Mouse (Mus musculus) layer of hippocampus, postnatal 14 days (tissue): Measurements from ENCODE around the gene Trank1. TPM values are rescaled to one million over a fixed set of nuclear protein-coding genes. Genes with fewer than 3 reads are reported as not detected.

Source experiments
- DNase-seq, 2 experiments: peaks; one replicate each; pipeline ENCODE4 v3.0.0; 2021 to 2022; ENCODE audit warnings: low spot score in 2 of 2, mixed read lengths in 1 of 2
- total RNA-seq, 2 experiments: library from RNA; stranded (reverse); gene quantifications; 2 replicates each; pipeline ENCODE4 v1.2.3; 2021

Trank1 gene
- total RNA-seq, 2 experiments from 2014 or later: 112 to 139 TPM

DNA sequence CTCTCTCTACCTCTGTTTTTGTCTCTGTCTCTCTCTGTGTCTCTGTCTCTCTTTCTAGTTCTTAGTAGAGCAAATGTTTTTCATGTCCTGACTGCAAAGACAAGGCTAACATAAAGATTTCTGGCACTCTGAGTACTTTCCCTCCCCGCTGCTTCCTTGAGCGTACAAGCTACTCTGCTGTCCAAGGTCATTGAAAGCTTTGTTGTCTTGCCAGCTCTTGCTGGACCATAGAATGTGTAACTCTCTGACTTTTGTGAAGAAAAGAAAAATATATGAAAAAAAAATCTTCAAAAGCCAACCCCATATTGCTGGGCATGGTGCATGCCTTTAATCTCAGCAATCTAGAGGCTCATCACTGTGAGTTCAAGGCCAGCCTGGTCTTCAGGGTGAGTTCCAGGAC is 12.9 kb upstream of the Trank1 start:
- no peak for DNase-seq

DNA sequence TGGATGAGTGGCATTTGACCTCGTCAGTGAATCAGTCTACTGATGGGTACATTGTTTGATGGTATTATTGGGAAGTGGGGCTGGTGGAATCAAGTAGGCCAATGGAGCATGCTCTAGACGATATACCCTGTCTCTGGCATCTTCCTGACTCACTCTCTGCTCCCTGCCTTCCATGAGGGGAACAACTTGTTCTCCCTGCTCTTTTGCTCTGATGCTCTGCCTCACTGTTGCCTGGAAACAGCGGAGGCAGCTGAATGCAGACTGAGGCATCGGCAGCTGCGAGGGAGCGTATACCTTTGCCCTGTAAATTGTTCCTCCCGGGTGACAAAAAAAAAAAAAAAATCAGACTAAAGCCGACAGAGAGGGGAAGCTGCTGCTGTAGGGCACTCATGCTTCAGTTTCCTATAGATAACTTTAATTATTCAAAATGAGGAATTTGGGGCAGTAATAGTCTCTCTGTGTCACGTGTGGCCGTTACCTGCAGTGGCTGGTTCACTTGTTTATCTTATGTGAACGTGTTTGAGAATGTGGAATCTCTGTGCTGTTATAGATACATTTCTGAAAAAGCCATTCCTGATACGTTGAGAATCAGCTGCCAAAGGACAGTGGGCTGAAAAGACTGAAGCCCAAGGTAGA is 9.2 kb upstream of the Trank1 start:
- DNase-seq: no peak

DNA sequence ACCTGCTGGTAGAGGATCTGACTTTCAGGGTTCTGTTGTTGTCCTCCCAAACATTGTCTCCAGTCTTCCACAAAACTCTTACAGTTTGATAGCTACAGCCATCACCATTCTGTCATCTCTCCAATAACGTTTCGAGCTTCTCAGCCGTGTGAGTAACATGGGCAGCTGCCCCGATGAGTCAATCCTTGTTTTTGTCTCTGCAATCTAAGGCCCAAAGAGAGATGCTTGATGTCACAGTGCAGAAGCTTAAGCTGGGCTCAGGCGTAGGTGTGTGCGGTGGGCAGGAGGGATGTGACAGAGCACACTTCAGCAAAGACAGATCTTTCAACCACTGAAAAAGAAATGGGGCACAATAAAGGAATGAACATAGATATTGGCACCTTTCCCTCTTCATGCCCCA is 7.5 kb upstream of the Trank1 start:
- DNase-seq: no peak

DNA sequence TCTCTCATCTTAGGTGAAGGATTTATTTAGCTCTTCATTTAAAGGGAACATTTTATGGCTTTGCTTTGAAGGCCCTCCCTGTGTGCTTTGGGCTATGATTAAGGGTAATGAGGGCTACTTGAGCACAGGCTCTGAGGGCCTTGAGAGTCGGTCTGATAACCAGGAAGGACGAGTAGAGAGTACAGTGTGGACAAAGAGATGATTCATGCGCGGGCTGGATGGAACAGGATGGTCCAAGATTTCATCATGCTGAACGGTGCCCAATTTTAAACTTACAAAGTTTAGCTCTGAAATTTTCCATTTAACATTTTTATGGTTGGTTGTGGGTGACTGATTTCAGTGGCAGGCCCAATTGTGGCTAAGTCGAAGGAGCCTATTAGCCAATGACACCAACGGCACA is 5.4 kb upstream of the Trank1 start:
- DNase-seq: no peak

DNA sequence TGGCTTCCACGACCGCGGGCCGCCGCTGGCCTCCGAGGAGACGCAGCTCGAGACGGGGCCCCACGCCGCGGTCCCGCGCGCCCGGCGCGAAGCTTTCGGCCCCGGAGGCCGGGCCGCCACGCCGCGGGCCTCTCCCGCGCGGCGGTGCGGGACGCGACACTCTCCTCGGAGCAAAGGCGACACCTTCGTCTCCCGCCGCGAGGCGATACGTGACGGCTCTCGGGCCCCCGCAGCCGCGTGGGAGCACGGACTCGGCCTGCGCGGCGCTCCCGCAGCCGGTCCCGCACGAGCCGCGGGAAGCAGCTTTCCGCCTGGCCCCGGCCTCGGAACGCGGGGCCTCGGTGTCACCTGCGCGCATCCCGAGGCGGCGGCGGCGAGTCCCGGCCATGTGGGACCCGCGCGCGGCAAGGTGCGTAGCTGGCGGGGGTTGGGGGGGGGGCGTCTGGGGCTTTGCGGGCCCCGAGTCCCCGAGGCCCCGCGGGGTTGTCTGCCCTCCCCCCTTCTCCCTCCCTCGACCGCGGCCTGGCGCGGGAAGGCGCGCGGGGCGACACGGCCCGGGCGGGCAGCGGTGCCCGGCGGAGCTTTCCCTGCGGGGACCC is 403 bp downstream of the Trank1 start:
- DNase-seq: peak in 1 of 2 experiments; percentile 27

DNA sequence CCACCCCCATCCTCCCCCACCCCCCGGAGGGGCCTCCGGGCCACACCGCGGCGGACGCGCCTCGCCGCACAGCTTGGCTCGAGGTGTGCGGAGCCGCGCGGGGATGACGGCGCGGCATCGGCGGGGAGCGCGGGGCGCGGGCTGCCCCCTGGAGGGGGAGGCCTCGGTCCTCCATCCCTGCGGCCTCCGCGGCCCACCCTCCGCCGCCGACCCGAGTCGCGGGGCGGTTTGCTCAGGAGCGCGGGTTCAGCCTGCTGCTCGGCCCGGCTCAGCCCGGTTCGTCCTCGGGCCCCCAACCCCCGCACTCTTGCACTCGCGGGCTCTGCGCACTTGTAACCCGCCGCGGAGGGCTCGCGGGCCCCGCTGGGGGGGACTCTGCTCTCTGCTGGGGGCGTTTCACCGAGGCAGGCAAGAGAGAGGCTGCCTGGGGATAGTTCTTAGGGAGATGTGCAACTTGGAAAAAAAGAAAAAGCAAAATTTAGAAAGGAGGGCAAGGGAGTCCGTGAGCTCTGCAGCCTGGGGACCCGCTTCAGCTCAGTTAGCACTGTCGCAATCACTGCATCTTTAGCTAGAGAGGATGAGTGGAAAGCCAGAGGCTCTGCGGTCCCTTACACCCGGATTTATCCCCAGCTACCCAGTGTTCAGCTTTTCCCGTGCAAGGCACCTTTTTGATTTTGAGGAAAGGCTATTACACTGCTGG is 1.1 kb downstream of the Trank1 start:
- DNase-seq: no peak

DNA sequence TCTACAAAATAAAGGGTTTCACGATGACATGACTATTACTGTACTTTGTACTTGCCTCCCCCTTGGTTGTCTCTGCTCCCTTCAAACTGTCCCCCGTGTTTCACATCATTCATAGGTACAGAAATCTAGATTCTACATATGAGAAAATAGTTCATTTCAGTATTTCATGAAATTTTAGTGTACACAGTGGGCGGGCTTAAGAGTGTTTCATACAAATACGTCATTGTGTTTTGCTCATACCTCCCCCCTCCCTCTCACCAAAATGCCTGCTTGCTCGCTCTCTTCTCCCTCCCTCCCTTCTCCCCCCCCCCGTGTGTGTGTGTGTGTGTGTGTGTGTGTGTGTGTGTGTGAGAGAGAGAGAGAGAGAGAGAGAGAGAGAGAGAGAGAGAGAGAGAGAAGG is 1.8 kb downstream of the Trank1 start:
- no peak for DNase-seq

DNA sequence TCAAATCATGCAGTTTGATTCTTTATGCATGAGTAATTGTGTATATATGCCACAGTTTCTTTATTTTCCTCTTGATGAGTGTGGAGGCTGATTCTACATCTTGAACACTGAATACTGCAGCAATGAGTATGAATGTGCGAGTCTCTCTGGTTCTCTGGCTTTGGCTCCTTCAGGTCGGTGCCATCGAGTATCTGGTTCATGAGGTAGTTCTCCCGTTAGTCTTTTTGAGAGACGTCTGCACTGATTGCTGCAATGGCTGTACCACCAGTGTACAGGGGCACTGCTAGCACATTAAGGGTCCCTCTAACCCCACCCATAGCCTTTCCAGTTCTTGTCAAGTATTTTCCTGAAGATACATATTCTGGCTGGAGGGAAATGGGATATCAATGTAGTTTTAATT is 2.3 kb downstream of the Trank1 start:
- no peak for DNase-seq

DNA sequence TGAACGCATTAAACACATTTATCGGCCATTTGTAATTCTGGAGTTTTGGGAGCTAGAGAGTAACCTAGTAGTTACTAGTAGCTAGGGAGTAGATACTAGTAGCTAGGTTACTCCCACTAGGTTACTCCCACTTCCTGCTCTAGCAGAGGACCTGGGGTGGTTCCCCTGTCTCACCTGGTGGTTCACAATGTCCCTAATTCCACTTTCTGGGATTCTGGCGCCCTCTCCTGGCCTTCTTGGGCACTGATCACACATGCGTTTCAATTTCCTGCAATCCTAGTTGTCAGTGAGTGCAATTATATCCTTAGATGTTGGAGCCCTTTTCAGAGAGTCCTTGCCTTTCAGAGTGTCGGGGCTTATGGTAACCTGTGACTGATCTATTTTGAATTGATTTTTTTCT is 2.7 kb downstream of the Trank1 start:
- peak; percentile 58 to 71 for DNase-seq

DNA sequence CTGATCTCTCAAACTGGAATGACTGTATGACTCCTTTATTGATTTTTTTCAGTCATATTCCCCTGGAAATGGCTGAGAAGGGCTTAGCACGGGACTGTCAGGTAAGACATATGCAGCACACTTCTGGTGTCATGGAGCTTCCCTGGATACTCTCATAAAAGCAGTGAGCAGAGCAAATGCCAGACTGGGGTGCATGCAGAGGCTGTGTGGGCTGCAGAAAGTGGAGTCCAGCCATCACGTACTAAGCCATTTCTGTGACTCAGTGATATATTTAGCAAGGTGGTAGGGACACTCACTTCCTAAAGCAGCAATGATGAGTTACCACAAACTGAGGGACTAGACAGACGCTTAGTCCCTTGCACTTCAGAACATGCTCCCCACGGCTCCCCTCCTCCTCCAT is 9.4 kb downstream of the Trank1 start:
- DNase-seq: no peak

DNA sequence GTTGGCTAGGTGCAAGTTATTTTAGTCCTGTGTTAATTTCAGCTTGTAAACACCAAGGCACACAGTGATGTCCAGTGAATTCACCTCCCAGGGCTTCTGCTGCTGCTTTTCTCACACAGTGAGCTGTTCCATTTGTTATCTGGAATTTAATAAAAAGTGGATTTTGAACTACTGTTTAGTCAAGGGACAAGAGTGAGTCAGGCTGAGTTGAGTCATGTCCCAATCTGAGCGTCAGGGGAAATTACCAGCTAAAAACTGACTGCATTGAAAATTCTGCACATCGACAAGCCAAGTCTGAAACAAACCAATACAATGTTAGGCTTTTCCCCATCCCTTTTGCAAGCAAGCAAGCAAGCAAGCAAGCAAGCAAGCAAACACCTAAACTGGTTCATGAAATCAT is 13.3 kb downstream of the Trank1 start:
- no peak for DNase-seq

DNA sequence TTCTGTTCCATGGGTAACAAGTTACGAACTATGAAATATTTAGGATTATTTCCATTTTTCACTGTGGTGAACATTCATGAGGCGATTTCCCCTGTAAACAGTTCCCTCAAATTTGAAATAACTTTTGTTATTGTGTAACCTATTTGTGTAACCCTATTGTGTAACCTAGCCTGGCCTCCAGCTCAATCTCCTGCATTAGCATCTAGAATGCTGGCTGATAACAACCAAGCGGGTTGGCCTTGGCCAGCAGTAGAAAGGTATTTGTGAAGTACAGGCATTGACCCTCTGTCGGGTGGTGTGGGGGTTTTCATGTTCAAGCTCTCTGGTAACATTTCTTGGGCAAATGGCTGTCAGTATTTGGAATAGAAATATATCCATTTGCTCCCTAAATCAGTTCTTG is 18.3 kb downstream of the Trank1 start:
- DNase-seq: no peak

DNA sequence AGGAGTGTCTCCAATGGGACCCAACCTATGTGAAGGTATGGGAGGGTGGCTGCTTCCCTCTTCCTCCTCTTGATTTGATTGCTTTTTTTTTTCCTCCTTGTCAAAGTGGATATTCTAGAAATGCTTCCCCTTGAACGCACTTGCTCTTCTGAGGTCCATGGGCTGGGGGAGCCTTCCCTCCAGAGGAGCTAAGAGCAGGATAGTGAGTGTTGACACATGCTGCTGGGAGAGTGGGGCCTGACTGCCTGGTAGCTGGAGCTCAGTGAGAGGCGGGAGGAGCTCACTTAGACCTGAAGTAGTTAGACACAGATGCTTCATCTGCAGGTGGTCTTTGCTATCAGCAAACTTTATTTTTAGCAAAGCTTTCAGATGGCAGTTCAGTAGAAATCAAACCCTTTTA is 22.3 kb downstream of the Trank1 start:
- no peak for DNase-seq

DNA sequence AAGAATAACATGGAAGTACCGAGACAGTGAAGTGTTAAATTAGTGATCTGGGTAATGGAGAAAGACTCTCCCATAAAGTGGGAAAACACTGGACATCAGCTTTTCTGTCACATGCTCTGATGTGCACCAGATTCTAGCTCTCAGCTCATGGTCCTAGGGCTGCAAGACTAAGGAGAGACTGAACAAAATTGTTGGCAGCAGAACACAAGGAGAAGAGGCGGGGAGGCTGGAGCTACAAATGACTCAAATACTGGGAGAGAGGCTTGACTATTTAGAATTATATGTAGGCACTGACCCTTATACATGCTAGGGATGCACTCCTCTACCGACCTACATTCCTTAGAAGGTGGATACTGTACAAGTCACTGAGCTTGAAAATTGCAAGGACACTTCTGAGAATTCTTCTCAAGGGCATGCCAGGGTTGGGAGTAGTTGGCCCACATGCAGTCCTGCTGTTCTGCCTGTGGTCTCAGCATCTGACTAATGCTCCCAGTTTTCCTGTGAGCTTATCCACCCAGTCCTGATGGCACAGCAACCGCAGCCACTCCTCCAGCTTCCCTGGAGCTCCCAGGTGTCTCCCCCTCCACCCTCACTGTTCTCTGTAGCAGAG is 23.1 kb downstream of the Trank1 start:
- DNase-seq: no peak

DNA sequence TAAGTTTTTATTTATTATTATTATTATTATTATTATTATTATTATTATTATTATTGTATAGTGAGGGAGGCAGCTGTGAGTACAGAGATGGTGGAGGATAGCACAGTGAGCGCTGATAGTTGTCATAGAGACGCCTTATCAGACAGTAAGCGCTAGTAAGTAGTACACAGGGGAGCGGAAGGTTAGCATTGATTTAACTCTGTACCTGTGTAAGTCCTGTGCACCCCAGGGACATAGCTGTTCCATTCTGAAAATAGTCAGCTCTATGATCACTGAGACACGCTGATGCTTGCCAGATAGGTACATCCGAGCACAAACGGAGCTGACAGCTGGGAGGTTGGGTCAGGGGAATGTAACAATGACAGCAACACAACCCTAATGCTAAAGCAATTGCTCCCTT is 39.7 kb downstream of the Trank1 start:
- DNase-seq: no peak

DNA sequence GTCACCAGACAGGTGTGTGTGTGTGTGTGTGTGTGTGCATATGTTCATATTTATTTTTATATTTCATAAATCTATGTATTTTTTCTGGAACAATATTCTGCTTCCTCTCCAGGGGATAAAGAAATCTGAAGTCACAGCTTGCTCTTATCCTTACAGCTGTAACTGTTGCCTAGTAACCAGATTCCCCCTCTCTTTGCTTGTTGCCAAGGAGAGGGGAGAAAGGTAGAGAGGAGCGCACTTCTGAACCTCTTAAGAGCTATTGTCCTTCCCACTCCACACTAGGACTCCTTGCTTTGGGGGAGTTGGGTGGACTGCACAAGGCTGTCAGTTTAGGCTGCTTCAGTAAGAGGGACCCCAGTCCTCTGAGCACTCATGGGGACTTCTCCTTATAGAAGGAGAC is 40.1 kb downstream of the Trank1 start:
- DNase-seq: no peak

DNA sequence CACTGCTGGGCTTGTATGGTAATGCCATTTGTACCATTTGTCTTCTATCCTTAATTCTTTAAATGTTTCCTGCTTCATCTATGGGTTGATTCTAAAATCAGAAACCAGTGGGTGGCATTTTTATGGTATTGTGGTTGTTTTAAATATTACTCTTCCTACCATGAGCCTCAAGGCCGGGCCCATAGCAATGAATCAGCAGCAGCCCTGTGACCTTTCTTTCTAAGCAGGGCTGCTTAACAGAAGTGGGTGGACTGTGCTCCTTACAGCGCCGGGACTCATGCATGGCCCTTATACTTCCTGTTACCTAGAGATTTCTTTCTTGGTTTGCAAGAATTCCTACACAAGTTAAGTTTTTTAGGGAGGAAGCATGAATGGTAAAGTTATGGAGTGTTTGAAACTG is 41.1 kb downstream of the Trank1 start:
- no peak for DNase-seq

DNA sequence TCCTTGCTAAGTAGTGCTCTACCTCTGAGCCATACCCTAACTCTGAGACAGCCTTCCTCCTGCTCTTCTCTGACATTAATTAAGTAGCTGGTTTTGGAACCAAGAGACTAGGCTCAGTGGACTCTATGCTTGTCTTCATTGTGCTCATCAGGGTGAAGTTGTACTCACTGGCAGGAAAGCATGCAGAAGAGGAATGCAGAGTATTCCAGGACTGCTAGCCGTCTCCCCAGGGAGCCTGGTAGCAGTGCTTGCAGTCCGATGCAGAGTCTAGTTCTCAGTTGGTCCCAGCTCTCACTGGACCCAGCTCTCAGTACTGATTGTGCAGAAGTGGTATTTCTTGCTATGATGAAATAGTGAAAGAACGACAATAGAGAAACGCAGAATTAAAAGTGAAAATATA is 43.5 kb downstream of the Trank1 start:
- no peak for DNase-seq

DNA sequence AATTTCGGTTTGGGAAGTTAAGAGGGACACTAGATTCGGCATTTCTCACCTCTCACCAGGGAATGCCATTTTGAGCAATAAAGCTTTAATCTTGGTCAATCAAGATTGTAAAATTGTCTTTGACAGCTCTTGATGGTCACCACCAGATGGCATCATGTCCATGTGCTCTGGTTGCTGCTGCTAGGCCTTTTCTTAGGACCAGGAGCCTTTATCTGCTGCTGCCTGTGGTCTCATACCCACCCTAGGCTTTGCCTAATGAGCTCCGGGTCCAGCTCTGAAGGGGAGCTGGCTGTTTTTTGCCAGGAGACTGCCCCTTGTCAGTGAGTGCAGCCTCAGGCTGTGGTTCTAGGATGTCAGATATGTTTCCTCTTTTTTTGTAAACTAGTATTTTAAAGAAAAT is 44.8 kb downstream of the Trank1 start:
- DNase-seq: peak in 1 of 2 experiments; percentile 44

DNA sequence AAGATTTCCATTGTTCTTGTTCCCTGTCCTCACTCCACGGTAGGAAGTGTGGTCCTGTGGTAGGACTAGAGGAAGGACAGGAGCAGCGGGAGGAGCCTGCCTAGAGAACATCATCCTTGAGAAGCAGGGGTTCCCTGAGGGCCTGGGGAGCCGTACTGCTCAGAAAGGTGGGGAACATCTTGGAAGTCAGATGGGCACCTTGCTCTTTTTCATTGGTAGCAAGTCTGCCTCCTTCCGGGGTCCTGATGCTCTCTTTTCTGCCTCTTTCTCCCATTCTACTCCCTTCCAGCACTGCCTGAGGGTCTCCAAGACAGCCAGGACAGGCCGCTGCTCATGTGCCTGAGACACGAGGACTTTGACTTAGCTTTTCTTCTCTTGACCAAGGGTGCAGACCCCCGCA is 52.1 kb downstream of the Trank1 start:
- no peak for DNase-seq

DNA sequence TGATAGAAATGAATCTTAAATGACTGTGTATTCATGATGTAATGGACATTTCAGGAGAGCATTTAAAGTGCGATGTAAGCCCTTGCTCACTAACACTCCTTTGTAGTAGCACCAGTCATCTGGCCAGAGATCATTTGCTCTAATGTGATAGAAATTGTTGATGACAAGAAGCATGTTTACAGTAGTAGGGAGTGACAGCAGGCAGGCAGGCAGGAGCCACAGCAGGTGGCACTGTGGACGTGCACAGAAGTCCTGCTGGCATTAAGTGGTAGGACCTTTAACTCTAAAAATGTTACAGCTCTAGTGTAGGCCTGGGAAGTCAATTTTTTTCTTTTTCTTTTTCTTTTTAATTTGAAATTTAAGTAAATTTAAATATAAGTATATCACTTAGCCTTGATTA is 56.2 kb downstream of the Trank1 start:
- DNase-seq: no peak

DNA sequence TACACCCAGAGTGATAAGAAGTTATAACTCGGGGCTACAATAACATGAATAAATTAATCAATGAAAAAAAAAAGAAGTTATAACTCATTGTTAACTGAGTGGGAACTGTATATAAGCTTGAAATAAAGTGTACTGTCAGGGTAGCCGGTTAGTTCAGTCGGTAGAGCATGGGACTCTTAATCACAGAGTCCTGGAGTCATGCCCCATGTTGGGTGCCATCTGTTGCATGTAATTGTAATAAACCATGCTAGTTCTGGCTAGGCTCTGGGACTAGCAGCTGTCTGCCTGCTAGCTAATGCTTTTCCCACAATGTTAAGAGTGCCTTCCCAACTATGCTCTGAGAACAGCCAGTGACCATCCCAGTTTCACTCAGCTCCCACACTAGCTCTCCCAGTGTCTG is 60.5 kb downstream of the Trank1 start:
- peak in 1 of 2 experiments; percentile 26 for DNase-seq
